Mouse (Mus musculus) ES-E14 (cell line): ENCODE measurements around the gene Scn1a. TPM values are rescaled to one million over a fixed set of nuclear protein-coding genes. Genes with fewer than 3 reads are reported as not detected.

Source experiments
- DNase-seq: peaks from one replicate; pipeline ENCODE4 v3.0.0-alpha.2; 2013; ENCODE audit warnings: low read depth, low spot score
- H3K27ac ChIP-seq: 2 replicates; pipeline ENCODE4 v1.5.1; 2012; ENCODE audit warnings: low read depth, mild to moderate bottlenecking, low read length, moderate library complexity, mixed read lengths; ENCODE audit not compliant: poor library complexity, insufficient read depth, severe bottlenecking
- H3K36me3 ChIP-seq: 2 replicates; pipeline ENCODE4 v1.6.1; 2012; ENCODE audit warnings: mild to moderate bottlenecking, low read length, moderate library complexity, mixed read lengths; ENCODE audit not compliant: control insufficient read depth, poor library complexity, insufficient read depth, severe bottlenecking
- H3K4me1 ChIP-seq, 2 experiments: fragments of 150-350 bp in 1 of 2; sonication (generic) in 1 of 2; 2 replicates each; pipeline ENCODE4 v1.6.1; 2012; ENCODE audit warnings: low read length in 2 of 2, mild to moderate bottlenecking in 1 of 2, mixed read lengths in 1 of 2; ENCODE audit not compliant: control insufficient read depth in 2 of 2, insufficient read depth in 2 of 2, poor library complexity in 1 of 2
- H3K4me3 ChIP-seq, 2 experiments: fragments of 150-350 bp in 1 of 2; sonication (generic) in 1 of 2; 2 replicates each; pipeline ENCODE4 v1.5.1; 2012; ENCODE audit warnings: low read length in 2 of 2, low read depth in 1 of 2, mild to moderate bottlenecking in 1 of 2, mixed read lengths in 1 of 2; ENCODE audit not compliant: insufficient read depth in 1 of 2, poor library complexity in 1 of 2, severe bottlenecking in 1 of 2
- H3K9ac ChIP-seq: 2 replicates; pipeline ENCODE4 v1.6.1; 2012; ENCODE audit warnings: low read depth, mild to moderate bottlenecking, low read length, mixed read lengths; ENCODE audit not compliant: poor library complexity, insufficient read depth, severe bottlenecking
- H3K9me3 ChIP-seq: fragments of 150-350 bp; sonication (generic); 2 replicates; pipeline ENCODE4 v1.6.1; 2012; ENCODE audit warnings: low read depth, mild to moderate bottlenecking, low read length; ENCODE audit not compliant: control insufficient read depth, insufficient read depth
- CHD2 ChIP-seq: IDR thresholded peaks from 2 replicates; pipeline ENCODE4 v1.6.1; 2014; ENCODE audit warnings: mild to moderate bottlenecking, low read depth, low read length, inconsistent platforms
- HCFC1 ChIP-seq: IDR thresholded peaks from 2 replicates; pipeline ENCODE4 v1.6.1; 2012; ENCODE audit warnings: low read length, inconsistent platforms, borderline replicate concordance; ENCODE audit not compliant: insufficient read depth
- MAFK ChIP-seq: IDR thresholded peaks from 2 replicates; pipeline ENCODE4 v1.6.1; 2014; ENCODE audit warnings: mild to moderate bottlenecking, low read depth, low read length, inconsistent platforms; ENCODE audit not compliant: insufficient read depth
- ZC3H11A ChIP-seq: IDR thresholded peaks from 2 replicates; pipeline ENCODE4 v1.6.1; 2012; ENCODE audit warnings: low read depth, mild to moderate bottlenecking, inconsistent platforms, low read length, borderline replicate concordance
- ZNF384 ChIP-seq: IDR thresholded peaks from 2 replicates; pipeline ENCODE4 v1.6.1; 2012; ENCODE audit warnings: low read depth, low read length, inconsistent platforms
- in situ Hi-C, 2 experiments: fragments of 600-800 bp; cut with MboI; formaldehyde crosslinking; loops; one replicate each; pipeline ENCODE4 v1.15.1; 2025; ENCODE audit warnings: low sequenced_read_pairs in 2 of 2, inconsistent platforms in 1 of 2; ENCODE audit not compliant: unreplicated experiment in 2 of 2
- total RNA-seq: library from RNA; depleted of rRNA; stranded (reverse); fragments of 300-350 nt; gene quantifications from 2 replicates; pipeline ENCODE4 v1.2.3, GENCODE M21; 2012

Gene Scn1a
- total RNA-seq, 1 experiment, result 0.13 TPM

GRCm38 (mm10) chr2:66464874-66465458 lies 24.3 kb upstream of the Scn1a start:
- Histone ChIP-seq H3K4me1 (no peaks in the 10 kb centered on the region), H3K27ac (no peak overlapping the region), H3K9me3 (no peaks in the 10 kb centered on the region), H3K36me3 (no peaks in the 10 kb centered on the region), H3K9ac (no peak overlapping the region), H3K4me3 (no peak overlapping the region)
- TF ChIP-seq ZNF384, result no peak
- in situ Hi-C loops, result no loop called here
- no peak for DNase-seq

- no peak for DNase-seq
Observed at GRCm38 (mm10) chr2:66463916-66464315, 23.3 kb upstream of the Scn1a start.

GRCm38 (mm10) chr2:66462458-66462857 lies 21.8 kb upstream of the Scn1a start:
- DNase-seq, result no peak
- Histone ChIP-seq H3K36me3 (no peaks in the 10 kb centered on the region), H3K9ac (no peak overlapping the region), H3K9me3 (no peaks in the 10 kb centered on the region), H3K27ac (no peak overlapping the region), H3K4me1 (no peaks in the 10 kb centered on the region), H3K4me3 (no peak overlapping the region)
- in situ Hi-C loops, result no loop called here
- TF ChIP-seq MAFK (no peak), ZC3H11A (no peak), CHD2 (no peak), HCFC1 (no peak), ZNF384 (no peak)

More at GRCm38 (mm10) chr2:66463916-66464315, 23.3 kb upstream of the Scn1a start:
- TF ChIP-seq CHD2 (no peak), ZC3H11A (no peak), HCFC1 (no peak), MAFK (no peak), ZNF384 (no peak)
- in situ Hi-C loops, result no loop called here
- no peak overlapping the region for H3K4me3 ChIP-seq
- H3K9ac ChIP-seq, result no peak overlapping the region
- no peaks in the 10 kb centered on the region for H3K36me3 ChIP-seq
- H3K27ac ChIP-seq, result no peak overlapping the region
- no peaks in the 10 kb centered on the region for H3K9me3 ChIP-seq
- H3K4me1 ChIP-seq, result no peaks in the 10 kb centered on the region

GRCm38 (mm10) chr2:66439764-66440471 lies 722 bp downstream of the Scn1a start:
- no peak overlapping the region for H3K9ac ChIP-seq
- in situ Hi-C loops, result no loop called here
- H3K9me3 ChIP-seq, result no peaks in the 10 kb centered on the region
- no peak overlapping the region for H3K27ac ChIP-seq
- no peak for TF ChIP-seq ZC3H11A
- no peak for TF ChIP-seq ZNF384
- no peak for TF ChIP-seq MAFK
- no peak for TF ChIP-seq CHD2
- no peak for TF ChIP-seq HCFC1
- peak; percentile 40 for DNase-seq
- peaks cover 0 to 2% of the 10 kb centered on the region in 2 experiments; a peak in 1 of 4 replicates for H3K4me1 ChIP-seq
- peak overlapping the region; percentile 0 to 13; a peak in 2 of 4 replicates for H3K4me3 ChIP-seq
- H3K36me3 ChIP-seq, result no peaks in the 10 kb centered on the region
